Mouse (Mus musculus): Measurements from ENCODE around the gene Panx2.

Gene Panx2

GRCm38 (mm10) chr15:89122649-89123366 lies 63.3 kb downstream of the Panx2 start, which contains the start of gene Tubgcp6:
Tubgcp6 (minus strand) TSS chr15:89123112.
- in situ Hi-C loops (cut with MboI, MseI), result no loop called here
